Mouse (Mus musculus): ENCODE measurements around the gene Mia2. TPM values are rescaled to one million over a fixed set of nuclear protein-coding genes. Genes with fewer than 3 reads are reported as not detected.
"Not testable (repeated sequence)": the region's sequence is repeated elsewhere in the genome, so short reads cannot be mapped to it uniquely, and the experiment has no call there.

Mia2 gene
- polyA plus RNA-seq, 1 experiment from 2014 or later: 131 TPM

DNA sequence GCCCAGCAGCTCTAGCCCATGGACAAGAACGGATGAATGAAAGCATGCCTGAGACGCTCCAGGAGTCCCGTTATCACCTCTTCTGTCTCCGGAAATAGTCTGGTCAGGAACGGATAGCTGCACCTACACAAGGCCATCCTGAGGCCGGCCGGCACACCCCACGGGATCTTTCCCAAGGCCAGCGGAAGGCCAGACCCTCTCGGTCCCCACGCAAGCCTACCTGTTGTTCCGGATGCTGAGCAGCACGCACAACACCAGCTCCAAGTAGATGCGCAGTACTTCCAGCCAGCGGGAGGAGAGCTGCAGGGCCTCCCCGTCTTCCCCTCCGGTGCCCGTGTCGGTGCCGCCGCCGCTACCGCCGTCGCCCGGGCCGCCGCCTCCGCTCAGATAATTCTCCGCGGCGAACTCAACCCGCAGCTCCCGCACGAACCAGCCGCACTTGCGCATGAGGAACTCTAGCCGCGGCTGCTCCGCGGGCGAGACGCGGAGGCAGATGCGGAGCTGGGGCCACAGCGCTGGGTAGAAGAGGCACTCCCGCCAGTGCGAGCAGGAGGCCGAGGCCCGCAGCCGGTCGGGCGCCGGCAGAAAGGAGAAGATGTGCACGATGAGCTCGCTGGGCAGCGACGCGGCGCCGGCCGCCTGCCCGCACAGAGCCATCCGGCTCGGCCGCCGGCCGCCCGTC lies 123.2 kb downstream of the Mia2 start:
- WGBS: under 1% methylated on average over 46 of the region's 69 CpGs
- peak; percentile 30 for ATAC-seq
- Histone ChIP-seq H3K4me2 (replicated peaks; ENCODE audit: low read depth) (peak overlapping the region; percentile 92), H3K4me1 (replicated peaks; ENCODE audit: control insufficient read depth, insufficient read depth, low read length) (no peaks in the 10 kb centered on the region), H3K9me3 (ENCODE audit: control insufficient read depth) (no peaks in the 10 kb centered on the region), H3K27ac (ENCODE audit: low read depth, low read length) (peak overlapping the region; percentile 95), H3K27me3 (replicated peaks; ENCODE audit: control insufficient read depth, insufficient read depth, low read length) (no peaks in the 10 kb centered on the region), H3K4me3 (ENCODE audit: low read depth, low read length) (peak overlapping the region; percentile 86), H3K9ac (ENCODE audit: low read depth, low read length) (peak overlapping the region; percentile 88), H3K36me3 (ENCODE audit: control insufficient read depth, insufficient read depth) (no peaks in the 10 kb centered on the region)
- TF ChIP-seq CTCF (IDR thresholded peaks at IDR 0.05; ENCODE audit: low read depth): no peak

DNA sequence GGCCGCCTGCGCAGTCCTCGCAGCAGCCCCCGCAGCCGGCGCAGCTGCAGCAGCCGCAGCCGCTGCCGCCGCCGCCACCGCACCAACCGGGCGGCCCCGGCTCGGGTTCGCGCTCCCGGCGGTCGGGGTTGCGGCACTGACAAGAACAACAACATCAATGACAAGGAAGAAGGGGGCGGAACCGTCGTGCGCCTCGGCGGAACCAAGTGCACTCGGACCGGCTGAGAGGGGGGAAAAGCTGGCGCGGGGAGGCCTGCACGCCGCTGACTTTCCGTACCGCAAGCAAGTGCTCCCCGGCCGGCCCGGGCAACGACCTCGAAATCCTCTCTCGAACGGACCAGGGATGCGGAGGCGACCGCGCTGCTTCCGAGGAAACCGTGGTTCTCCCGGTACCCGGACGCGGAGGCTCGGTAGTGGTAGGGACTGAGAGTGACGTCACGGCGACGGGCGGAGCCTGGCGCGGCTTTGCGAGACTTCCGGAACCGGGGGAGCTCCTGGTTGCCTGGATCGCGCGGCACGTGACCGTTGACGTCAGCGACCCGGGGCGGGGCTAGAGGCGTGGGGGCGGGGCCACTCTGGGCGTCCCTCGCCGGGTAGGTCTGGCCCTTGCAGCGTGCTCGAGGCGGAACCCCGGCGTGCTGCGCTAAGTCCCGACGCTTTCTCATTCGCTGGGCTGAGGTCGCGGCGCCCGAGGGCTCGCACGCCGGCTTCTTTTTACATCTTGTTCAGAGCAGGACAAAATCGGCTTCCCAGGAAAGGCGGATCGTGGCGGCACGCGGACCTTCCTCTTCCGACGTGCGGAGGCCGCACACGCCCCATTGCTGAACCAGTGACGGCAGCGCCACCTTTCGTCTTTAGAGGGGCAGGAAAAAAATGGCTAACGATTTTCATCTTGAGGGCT lies 124.0 kb downstream of the Mia2 start, which contains the start of gene Fbxo33:
Gene Fbxo33 (minus strand): TSS at position 401 of the 901 bp plus-strand sequence.
- Histone ChIP-seq H3K36me3 (ENCODE audit: control insufficient read depth, insufficient read depth) (no peaks in the 10 kb centered on the region), H3K9me3 (ENCODE audit: control insufficient read depth) (no peaks in the 10 kb centered on the region), H3K27me3 (replicated peaks; ENCODE audit: control insufficient read depth, insufficient read depth, low read length) (no peaks in the 10 kb centered on the region), H3K4me2 (replicated peaks; ENCODE audit: low read depth) (peak within 1 kb of the TSS; percentile 92), H3K4me1 (replicated peaks; ENCODE audit: control insufficient read depth, insufficient read depth, low read length) (no peaks in the 10 kb centered on the region), H3K9ac (ENCODE audit: low read depth, low read length) (peak within 1 kb of the TSS; percentile 88), H3K4me3 (ENCODE audit: low read depth, low read length) (peak within 1 kb of the TSS; percentile 86), H3K27ac (ENCODE audit: low read depth, low read length) (peak within 1 kb of the TSS; percentile 95)
- ATAC-seq: peak; percentile 96
- WGBS: under 1% methylated on average over 103 of the region's 109 CpGs
- TF ChIP-seq CTCF (IDR thresholded peaks at IDR 0.05; ENCODE audit: low read depth): peak; percentile 91

DNA sequence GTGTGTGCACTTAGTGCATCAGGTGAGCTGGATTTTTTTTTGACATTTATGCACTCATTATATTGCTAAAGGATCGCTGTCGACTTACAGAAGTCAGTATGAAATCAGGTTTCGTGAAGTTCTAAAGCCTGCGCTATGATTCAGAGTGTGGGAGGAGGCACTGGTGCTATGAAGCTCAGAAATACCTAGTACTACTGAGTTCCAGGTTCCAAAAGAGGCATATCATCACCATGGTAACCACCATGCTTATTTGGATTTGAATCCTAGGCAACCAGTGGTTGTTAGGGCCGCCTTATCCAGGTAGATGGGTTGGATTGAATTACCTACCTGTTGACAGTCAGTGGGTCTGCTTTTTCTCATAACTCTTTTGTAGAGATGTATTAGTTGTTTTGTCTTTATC lies 132.8 kb downstream of the Mia2 start:
- ATAC-seq: no peak
- H3K27me3 ChIP-seq (replicated peaks; ENCODE audit: control insufficient read depth, insufficient read depth, low read length): no peaks in the 10 kb centered on the region
- H3K4me3 ChIP-seq (ENCODE audit: low read depth, low read length): no peak overlapping the region
- no peak for TF ChIP-seq CTCF (IDR thresholded peaks at IDR 0.05; ENCODE audit: low read depth)
- no peaks in the 10 kb centered on the region for H3K36me3 ChIP-seq (ENCODE audit: control insufficient read depth, insufficient read depth)
- WGBS: 86% methylated on average over 5 of the region's 5 CpGs
- H3K4me1 ChIP-seq (replicated peaks; ENCODE audit: control insufficient read depth, insufficient read depth, low read length): no peaks in the 10 kb centered on the region
- H3K9ac ChIP-seq (ENCODE audit: low read depth, low read length): no peak overlapping the region
- H3K27ac ChIP-seq (ENCODE audit: low read depth, low read length): no peak overlapping the region
- H3K9me3 ChIP-seq (ENCODE audit: control insufficient read depth): no peaks in the 10 kb centered on the region
- H3K4me2 ChIP-seq (replicated peaks; ENCODE audit: low read depth): no peak overlapping the region

DNA sequence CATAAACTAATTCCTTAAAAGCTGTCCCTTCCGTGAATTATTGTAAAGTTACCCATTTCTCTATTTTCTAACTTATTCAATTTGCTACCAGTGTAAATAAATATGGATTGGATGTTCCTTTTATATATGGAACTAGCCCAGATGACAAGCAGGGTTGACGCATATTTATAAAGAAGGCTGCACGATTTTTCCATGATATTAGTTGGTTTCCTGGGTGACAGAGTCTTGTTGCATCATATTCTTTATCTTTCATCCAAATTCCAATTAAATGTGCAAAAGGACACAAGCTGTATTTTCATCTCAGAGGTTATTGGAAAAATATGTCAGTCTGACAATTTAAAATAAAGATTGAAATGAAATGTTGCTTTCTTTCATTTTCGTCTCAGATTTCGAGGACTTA lies 142.8 kb downstream of the Mia2 start:
- no peak for TF ChIP-seq CTCF (IDR thresholded peaks at IDR 0.05; ENCODE audit: low read depth)
- Histone ChIP-seq H3K4me3 (ENCODE audit: low read depth, low read length) (no peak overlapping the region), H3K36me3 (ENCODE audit: control insufficient read depth, insufficient read depth) (no peaks in the 10 kb centered on the region), H3K27me3 (replicated peaks; ENCODE audit: control insufficient read depth, insufficient read depth, low read length) (no peaks in the 10 kb centered on the region), H3K9me3 (ENCODE audit: control insufficient read depth) (no peaks in the 10 kb centered on the region), H3K9ac (ENCODE audit: low read depth, low read length) (no peak overlapping the region), H3K4me2 (replicated peaks; ENCODE audit: low read depth) (no peak overlapping the region), H3K27ac (ENCODE audit: low read depth, low read length) (no peak overlapping the region), H3K4me1 (replicated peaks; ENCODE audit: control insufficient read depth, insufficient read depth, low read length) (no peaks in the 10 kb centered on the region)
- no peak for ATAC-seq
- 88% methylated on average over 5 of the region's 5 CpGs for WGBS

DNA sequence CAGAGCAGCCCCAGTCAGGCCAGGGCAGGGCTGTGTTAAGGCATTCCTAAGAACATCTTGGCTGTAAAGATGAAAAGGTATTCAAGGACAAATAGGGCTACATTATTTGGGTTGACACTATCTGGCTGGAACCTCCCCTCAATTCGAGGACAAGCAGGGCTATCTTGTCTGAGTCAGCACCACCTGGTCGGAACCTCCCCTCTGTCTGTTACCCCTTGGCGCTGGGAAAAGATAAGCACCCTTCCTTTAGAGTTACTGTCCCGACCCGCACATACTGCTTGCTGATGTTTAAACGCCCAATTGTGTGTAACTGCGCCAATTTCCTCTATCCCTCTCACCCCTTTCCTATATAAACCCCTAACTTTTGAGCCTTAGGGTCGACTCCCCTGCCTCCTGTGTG lies 145.4 kb downstream of the Mia2 start:
- not testable (repeated sequence) for ATAC-seq; H3K4me3 ChIP-seq (ENCODE audit: low read depth, low read length); H3K27me3 ChIP-seq (replicated peaks; ENCODE audit: control insufficient read depth, insufficient read depth, low read length); H3K9ac ChIP-seq (ENCODE audit: low read depth, low read length); H3K36me3 ChIP-seq (ENCODE audit: control insufficient read depth, insufficient read depth); H3K27ac ChIP-seq (ENCODE audit: low read depth, low read length); H3K4me1 ChIP-seq (replicated peaks; ENCODE audit: control insufficient read depth, insufficient read depth, low read length); H3K4me2 ChIP-seq (replicated peaks; ENCODE audit: low read depth); H3K9me3 ChIP-seq (ENCODE audit: control insufficient read depth)
- WGBS: 87% methylated on average over 8 of the region's 8 CpGs

Small RNA genes within 50 kb of the gene (microRNA-seq; reads per million reads assigned to microRNA genes)
- gene Gm27284: not detected

Other genes starting within 250 kb of the Mia2 start
- gene Sec23a, start 83.8 kb upstream of the Mia2 start, polyA plus RNA-seq (2015; fragmentation: Nextera tagmentation; extraction: Ambion mirVana): 120 and 124 TPM in 2 replicates
- gene Gemin2, start 82.4 kb upstream of the Mia2 start, polyA plus RNA-seq (2015; fragmentation: Nextera tagmentation; extraction: Ambion mirVana): 7.7 and 8.8 TPM in 2 replicates
- 86.9 and 89.9 TPM in 2 replicates for gene Trappc6b, start 34.3 kb upstream of the Mia2 start, polyA plus RNA-seq (2015; fragmentation: Nextera tagmentation; extraction: Ambion mirVana)
- 27.1 and 36.2 TPM in 2 replicates for gene Pnn, start 28.9 kb upstream of the Mia2 start, polyA plus RNA-seq (2015; fragmentation: Nextera tagmentation; extraction: Ambion mirVana)
- 9.5 and 10.1 TPM in 2 replicates for gene Fbxo33, start 123.9 kb downstream of the Mia2 start, polyA plus RNA-seq (2015; fragmentation: Nextera tagmentation; extraction: Ambion mirVana)

Data from intestine, postnatal 0 days (tissue).